Mouse (Mus musculus): ENCODE measurements around the gene Rac1. TPM values are rescaled to one million over a fixed set of nuclear protein-coding genes. Genes with fewer than 3 reads are reported as not detected.

The Rac1 gene
- 597 TPM for polyA plus RNA-seq (2017; shearing (Covaris generic))

GRCm38 (mm10) chr5:143527486-143528307, at the start of gene Rac1:
Gene Rac1, minus strand, starts transcription at chr5:143528036.

GRCm38 (mm10) chr5:143464100-143464756, 63.6 kb downstream of the Rac1 start, which contains the start of gene Daglb:
Gene Daglb, plus strand, starts transcription at chr5:143464584.

Other genes with a start within 250 kb of the Rac1 start
- not detected for gene Zfp853, start 234.4 kb downstream of the Rac1 start, polyA plus RNA-seq (2017; shearing (Covaris generic))
- gene E130309D02Rik, start 212.7 kb downstream of the Rac1 start, polyA plus RNA-seq (2017; shearing (Covaris generic)), result 58.8 TPM
- gene Zdhhc4, start 198.8 kb downstream of the Rac1 start, polyA plus RNA-seq (2017; shearing (Covaris generic)), result 71.7 TPM
- not detected for gene Grid2ip, start 170.7 kb downstream of the Rac1 start, polyA plus RNA-seq (2017; shearing (Covaris generic))
- gene Kdelr2, start 124.2 kb downstream of the Rac1 start, polyA plus RNA-seq (2017; shearing (Covaris generic)), result 25.6 TPM
- gene Daglb, start 63.5 kb downstream of the Rac1 start, polyA plus RNA-seq (2017; shearing (Covaris generic)), result 6.0 TPM
- gene Cyth3, start 94.4 kb upstream of the Rac1 start, polyA plus RNA-seq (2017; shearing (Covaris generic)), result 55.9 TPM
- gene Usp42, start 204.2 kb upstream of the Rac1 start, polyA plus RNA-seq (2017; shearing (Covaris generic)), result 27.8 TPM